Mouse (Mus musculus): ENCODE data around the gene Upf3b. TPM values are rescaled to one million over a fixed set of nuclear protein-coding genes. Genes with fewer than 3 reads are reported as not detected.
"Not testable (repeated sequence)": the region's sequence is repeated elsewhere in the genome, so short reads cannot be mapped to it uniquely, and the experiment has no call there.

The Upf3b gene
- polyA plus RNA-seq, 1 experiment from 2014 or later, result 19.4 TPM

DNA sequence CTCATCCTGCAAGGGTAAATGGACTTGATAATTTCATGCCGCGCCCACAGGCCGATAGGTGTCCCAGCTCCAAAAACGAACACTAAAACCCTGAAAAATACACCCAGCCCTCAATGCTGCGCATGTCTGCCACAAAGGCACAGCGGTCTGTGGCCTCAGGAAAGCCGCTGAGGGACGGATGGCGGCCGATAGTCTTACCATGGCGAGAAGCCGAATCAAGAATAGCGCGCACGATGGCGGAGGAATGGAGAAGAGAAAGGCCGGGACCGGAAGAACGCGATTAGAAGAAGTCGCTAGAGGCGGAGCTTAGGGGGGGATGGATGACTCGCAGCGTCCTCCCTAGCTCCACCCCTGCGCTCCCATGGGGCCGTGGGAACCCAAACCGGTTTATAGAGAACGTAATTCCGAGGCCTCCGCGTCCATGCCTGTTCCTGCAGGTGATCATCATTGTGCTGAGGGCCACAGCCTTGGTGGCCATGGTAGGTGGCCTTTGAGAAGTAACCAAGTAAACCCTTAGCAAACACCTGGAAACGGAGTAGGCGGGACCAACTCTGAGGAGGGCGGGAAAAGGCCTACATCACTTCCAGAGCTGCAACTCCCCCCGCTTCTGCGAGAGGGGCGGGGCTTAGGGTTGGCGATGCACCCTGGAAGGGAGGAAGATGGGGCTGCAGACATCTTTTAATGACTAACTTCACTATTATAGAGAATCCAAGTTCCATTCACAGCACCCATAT lies 25.0 kb downstream of the Upf3b start, which contains the start of gene Rpl39:
Gene Rpl39 (minus strand): TSS at position 476 of the 734 bp plus-strand sequence.
- H3K4me2 ChIP-seq (ENCODE audit: low read depth, low read length), result peak within 1 kb of the TSS; percentile 68
- ATAC-seq (ENCODE audit: insufficient read depth, low FRiP score), result peak; percentile 95
- H3K4me1 ChIP-seq (ENCODE audit: control insufficient read depth, insufficient read depth, low read length), result no peaks in the 10 kb centered on the region
- no peaks in the 10 kb centered on the region for H3K27me3 ChIP-seq (ENCODE audit: control insufficient read depth, insufficient read depth, low read length)
- H3K27ac ChIP-seq (ENCODE audit: low read length), result peak within 1 kb of the TSS; percentile 93
- H3K9ac ChIP-seq (ENCODE audit: low read length), result peak within 1 kb of the TSS; percentile 78
- H3K9me3 ChIP-seq (replicated peaks; ENCODE audit: control insufficient read depth, low read length), result no peaks in the 10 kb centered on the region
- peaks cover 4% of the 10 kb centered on the region; the same call in 1 of the 2 replicates for H3K36me3 ChIP-seq (ENCODE audit: control insufficient read depth, insufficient read depth, low read length)
- 11% methylated on average over 38 of the region's 38 CpGs for WGBS
- peak within 1 kb of the TSS; percentile 65 for H3K4me3 ChIP-seq (replicated peaks; ENCODE audit: low read length)

DNA sequence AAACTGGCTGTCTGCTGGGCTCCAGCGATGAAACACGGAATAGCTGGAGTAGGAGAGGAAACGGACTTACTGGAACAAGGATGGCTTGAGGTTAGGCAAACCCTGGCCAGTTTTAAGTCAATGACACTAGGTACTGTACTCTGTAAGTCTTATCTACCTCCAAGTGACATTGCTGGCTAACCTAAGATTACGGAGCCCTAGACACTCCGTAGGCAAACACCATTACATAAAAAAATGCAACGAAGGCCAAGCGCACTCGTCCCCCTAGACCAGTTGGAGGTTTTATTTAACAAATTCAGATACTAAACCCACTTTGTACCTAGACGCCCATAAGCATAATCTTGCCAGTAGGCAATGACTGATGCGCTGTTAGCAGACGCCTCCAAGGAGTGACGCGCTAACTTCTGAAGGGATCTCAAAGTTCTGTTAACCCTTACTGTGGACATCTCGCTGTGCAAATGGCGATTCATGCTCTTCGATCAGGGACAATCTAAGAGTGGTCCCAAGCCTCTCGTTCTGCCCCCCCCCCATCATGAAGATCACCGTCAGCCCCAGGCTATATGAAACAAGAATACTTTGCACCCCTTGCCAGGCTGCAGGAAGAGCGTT lies 25.7 kb downstream of the Upf3b start:
- H3K36me3 ChIP-seq (ENCODE audit: control insufficient read depth, insufficient read depth, low read length), result peaks cover 4% of the 10 kb centered on the region; the same call in 1 of the 2 replicates
- peak overlapping the region; percentile 65 for H3K4me3 ChIP-seq (replicated peaks; ENCODE audit: low read length)
- WGBS, result 12% methylated on average over 19 of the region's 19 CpGs
- H3K4me1 ChIP-seq (ENCODE audit: control insufficient read depth, insufficient read depth, low read length), result no peaks in the 10 kb centered on the region
- H3K4me2 ChIP-seq (ENCODE audit: low read depth, low read length), result peak overlapping the region; percentile 68
- H3K9me3 ChIP-seq (replicated peaks; ENCODE audit: control insufficient read depth, low read length), result no peaks in the 10 kb centered on the region
- peak overlapping the region; percentile 78 for H3K9ac ChIP-seq (ENCODE audit: low read length)
- peak overlapping the region; percentile 93 for H3K27ac ChIP-seq (ENCODE audit: low read length)
- ATAC-seq (ENCODE audit: insufficient read depth, low FRiP score), result 0 out of 2 replicates have a peak, but pooled peaks have one; percentile 21
- no peaks in the 10 kb centered on the region for H3K27me3 ChIP-seq (ENCODE audit: control insufficient read depth, insufficient read depth, low read length)

DNA sequence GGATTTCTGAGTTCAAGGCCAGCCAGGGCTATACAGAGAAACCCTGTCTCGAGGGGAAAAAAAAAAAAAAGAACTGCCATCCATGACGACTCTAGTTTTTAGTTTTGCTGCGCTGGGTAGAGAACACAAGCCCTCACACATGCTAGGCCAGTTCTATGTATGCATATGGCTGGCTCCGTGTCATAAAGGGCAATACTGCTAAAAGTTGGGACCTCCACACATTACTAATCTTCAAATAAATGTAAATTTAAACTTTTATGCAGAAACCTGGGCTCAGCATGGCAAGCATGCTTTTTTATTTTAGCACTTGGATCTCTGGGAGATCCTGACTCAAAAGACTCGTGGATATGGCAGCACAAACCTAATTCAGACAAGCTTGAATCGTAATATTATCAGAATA lies 28.9 kb downstream of the Upf3b start:
- Histone ChIP-seq H3K4me2 (ENCODE audit: low read depth, low read length) (no peak overlapping the region), H3K4me3 (replicated peaks; ENCODE audit: low read length) (no peak overlapping the region), H3K36me3 (ENCODE audit: control insufficient read depth, insufficient read depth, low read length) (peaks cover 4% of the 10 kb centered on the region; the same call in 1 of the 2 replicates), H3K9me3 (replicated peaks; ENCODE audit: control insufficient read depth, low read length) (no peaks in the 10 kb centered on the region), H3K27ac (ENCODE audit: low read length) (no peak overlapping the region), H3K4me1 (ENCODE audit: control insufficient read depth, insufficient read depth, low read length) (no peaks in the 10 kb centered on the region), H3K9ac (ENCODE audit: low read length) (no peak overlapping the region), H3K27me3 (ENCODE audit: control insufficient read depth, insufficient read depth, low read length) (no peaks in the 10 kb centered on the region)
- ATAC-seq (ENCODE audit: insufficient read depth, low FRiP score), result no peak
- WGBS, result 56% methylated on average over 6 of the region's 6 CpGs

DNA sequence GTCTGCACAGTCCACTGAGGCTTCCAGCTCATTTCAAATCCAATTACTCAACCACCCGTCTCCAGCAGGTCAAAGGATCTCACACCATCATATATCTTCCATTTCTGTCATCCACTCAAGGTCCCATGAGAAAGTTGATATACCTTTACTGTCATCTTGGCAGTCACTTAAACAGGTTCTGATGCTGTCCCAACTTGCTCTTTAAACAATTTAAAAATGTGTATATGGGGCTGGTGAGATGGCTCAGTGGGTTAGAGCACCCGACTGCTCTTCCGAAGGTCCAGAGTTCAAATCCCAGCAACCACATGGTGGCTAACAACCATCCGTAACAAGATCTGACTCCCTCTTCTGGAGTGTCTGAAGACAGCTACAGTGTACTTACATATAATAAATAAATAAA lies 29.8 kb downstream of the Upf3b start:
- H3K4me1 ChIP-seq (ENCODE audit: control insufficient read depth, insufficient read depth, low read length); H3K27ac ChIP-seq (ENCODE audit: low read length); H3K27me3 ChIP-seq (ENCODE audit: control insufficient read depth, insufficient read depth, low read length); ATAC-seq (ENCODE audit: insufficient read depth, low FRiP score); H3K9ac ChIP-seq (ENCODE audit: low read length); H3K36me3 ChIP-seq (ENCODE audit: control insufficient read depth, insufficient read depth, low read length); H3K4me2 ChIP-seq (ENCODE audit: low read depth, low read length); H3K9me3 ChIP-seq (replicated peaks; ENCODE audit: control insufficient read depth, low read length); H3K4me3 ChIP-seq (replicated peaks; ENCODE audit: low read length): not testable (repeated sequence)
- 62% methylated on average over 3 of the region's 4 CpGs for WGBS

DNA sequence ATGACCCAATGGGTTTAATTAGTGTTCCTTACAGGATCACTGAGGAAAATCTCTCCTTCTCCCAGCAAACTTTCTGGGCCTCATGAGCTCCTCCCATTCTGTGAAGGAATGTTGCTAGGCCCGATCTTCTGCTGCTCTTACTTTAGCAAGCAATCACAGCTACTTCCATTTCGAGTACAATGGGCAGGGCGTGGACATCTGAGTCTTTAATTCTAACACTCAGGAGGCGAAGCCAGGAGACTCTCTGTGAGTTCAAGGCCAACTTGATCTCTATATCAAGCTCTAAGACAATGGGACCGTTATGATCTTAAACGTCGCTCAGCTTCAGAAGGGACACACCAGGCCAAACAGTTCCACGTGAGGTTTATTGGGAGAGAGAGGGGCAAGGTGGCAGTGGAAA lies 33.5 kb downstream of the Upf3b start:
- no peaks in the 10 kb centered on the region for H3K4me1 ChIP-seq (ENCODE audit: control insufficient read depth, insufficient read depth, low read length)
- H3K27me3 ChIP-seq (ENCODE audit: control insufficient read depth, insufficient read depth, low read length), result no peaks in the 10 kb centered on the region
- H3K4me3 ChIP-seq (replicated peaks; ENCODE audit: low read length), result no peak overlapping the region
- peaks cover 3% of the 10 kb centered on the region; the same call in 1 of the 2 replicates for H3K36me3 ChIP-seq (ENCODE audit: control insufficient read depth, insufficient read depth, low read length)
- H3K9me3 ChIP-seq (replicated peaks; ENCODE audit: control insufficient read depth, low read length), result no peaks in the 10 kb centered on the region
- WGBS, result 57% methylated on average over 8 of the region's 8 CpGs
- H3K27ac ChIP-seq (ENCODE audit: low read length), result no peak overlapping the region
- no peak for ATAC-seq (ENCODE audit: insufficient read depth, low FRiP score)
- no peak overlapping the region for H3K4me2 ChIP-seq (ENCODE audit: low read depth, low read length)
- H3K9ac ChIP-seq (ENCODE audit: low read length), result no peak overlapping the region

DNA sequence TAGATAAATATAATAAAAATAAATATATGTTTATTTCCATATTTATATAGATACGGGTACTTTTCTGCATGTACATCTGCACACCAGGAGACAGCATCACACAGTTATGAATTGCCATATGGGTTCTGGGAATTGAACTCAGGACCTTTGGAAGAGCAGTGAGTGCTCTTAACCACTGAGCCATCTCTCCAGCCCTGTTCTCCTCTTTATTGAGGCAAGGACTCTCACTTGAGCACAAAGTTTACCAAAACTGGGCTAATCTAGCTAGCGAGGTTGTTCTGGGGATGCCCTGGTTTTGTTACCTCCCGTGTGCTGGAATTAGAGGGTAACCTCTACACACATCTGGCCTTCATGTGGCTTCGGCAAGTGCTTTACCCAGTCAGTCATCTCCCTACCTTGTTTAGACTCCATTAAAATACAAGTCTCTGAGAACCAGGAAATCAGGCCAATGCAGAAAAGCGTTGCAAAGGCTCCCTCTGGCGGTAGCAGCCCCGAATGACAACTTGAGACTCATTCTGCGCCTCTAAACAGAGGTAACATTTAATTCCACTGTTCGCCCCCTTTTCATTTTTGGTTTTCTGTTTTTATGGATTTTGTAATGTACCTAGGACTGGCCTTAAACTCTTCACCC lies 35.7 kb downstream of the Upf3b start:
- no peak for ATAC-seq (ENCODE audit: insufficient read depth, low FRiP score)
- 35% methylated on average over 9 of the region's 9 CpGs for WGBS
- no peak overlapping the region for H3K4me3 ChIP-seq (replicated peaks; ENCODE audit: low read length)
- H3K9ac ChIP-seq (ENCODE audit: low read length), result no peak overlapping the region
- no peaks in the 10 kb centered on the region for H3K4me1 ChIP-seq (ENCODE audit: control insufficient read depth, insufficient read depth, low read length)
- H3K9me3 ChIP-seq (replicated peaks; ENCODE audit: control insufficient read depth, low read length), result no peaks in the 10 kb centered on the region
- H3K4me2 ChIP-seq (ENCODE audit: low read depth, low read length), result no peak overlapping the region
- H3K36me3 ChIP-seq (ENCODE audit: control insufficient read depth, insufficient read depth, low read length), result no peaks in the 10 kb centered on the region
- H3K27ac ChIP-seq (ENCODE audit: low read length), result no peak overlapping the region
- H3K27me3 ChIP-seq (ENCODE audit: control insufficient read depth, insufficient read depth, low read length), result no peaks in the 10 kb centered on the region

DNA sequence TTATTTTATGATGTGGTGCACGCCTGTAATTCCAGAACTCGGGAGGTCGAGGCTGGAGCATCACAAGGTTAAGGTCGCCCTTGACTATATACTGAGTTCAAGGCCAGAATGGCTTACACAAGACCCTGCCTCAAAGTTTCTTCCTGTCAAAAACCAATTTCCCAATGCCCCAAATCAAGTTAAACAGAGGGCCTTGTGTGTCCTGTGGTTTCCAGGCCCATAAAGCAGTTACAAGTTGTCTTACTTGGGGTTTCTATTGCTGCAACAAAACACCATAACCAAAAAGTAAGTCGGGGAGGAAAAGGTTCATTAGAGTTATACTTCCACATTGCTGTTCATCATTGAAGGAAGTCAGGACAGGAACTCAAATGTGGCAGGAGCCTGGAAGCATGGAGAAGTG lies 41.4 kb downstream of the Upf3b start:
- WGBS, result 70% methylated on average over 5 of the region's 5 CpGs
- H3K27ac ChIP-seq (ENCODE audit: low read length), result no peak overlapping the region
- H3K4me2 ChIP-seq (ENCODE audit: low read depth, low read length), result no peak overlapping the region
- no peaks in the 10 kb centered on the region for H3K27me3 ChIP-seq (ENCODE audit: control insufficient read depth, insufficient read depth, low read length)
- ATAC-seq (ENCODE audit: insufficient read depth, low FRiP score), result no peak
- no peaks in the 10 kb centered on the region for H3K9me3 ChIP-seq (replicated peaks; ENCODE audit: control insufficient read depth, low read length)
- H3K4me3 ChIP-seq (replicated peaks; ENCODE audit: low read length), result no peak overlapping the region
- H3K36me3 ChIP-seq (ENCODE audit: control insufficient read depth, insufficient read depth, low read length), result no peaks in the 10 kb centered on the region
- H3K9ac ChIP-seq (ENCODE audit: low read length), result no peak overlapping the region
- no peaks in the 10 kb centered on the region for H3K4me1 ChIP-seq (ENCODE audit: control insufficient read depth, insufficient read depth, low read length)

DNA sequence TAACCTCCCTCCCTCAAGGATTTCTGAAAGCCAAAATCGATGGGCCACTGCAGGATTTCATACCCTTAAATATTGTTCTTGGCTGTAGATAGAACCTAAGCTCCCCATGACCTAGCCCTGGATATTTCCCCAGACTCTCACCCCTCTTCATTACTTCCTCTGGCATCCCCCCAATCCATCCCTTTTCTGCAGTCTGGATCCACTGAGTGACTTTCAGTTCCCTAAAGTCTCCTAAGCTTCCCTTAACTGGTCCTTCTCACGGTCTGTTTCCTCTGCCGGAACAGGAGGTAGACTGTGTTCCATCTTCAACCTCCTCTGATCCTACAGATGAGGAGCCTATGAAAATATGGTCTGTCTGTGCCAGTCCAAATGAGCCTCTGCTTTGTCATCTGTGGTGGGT lies 42.8 kb downstream of the Upf3b start:
- WGBS, result 81% methylated on average over 3 of the region's 3 CpGs
- ATAC-seq (ENCODE audit: insufficient read depth, low FRiP score), result no peak
- no peaks in the 10 kb centered on the region for H3K27me3 ChIP-seq (ENCODE audit: control insufficient read depth, insufficient read depth, low read length)
- H3K9ac ChIP-seq (ENCODE audit: low read length), result no peak overlapping the region
- no peak overlapping the region for H3K4me2 ChIP-seq (ENCODE audit: low read depth, low read length)
- no peaks in the 10 kb centered on the region for H3K9me3 ChIP-seq (replicated peaks; ENCODE audit: control insufficient read depth, low read length)
- no peak overlapping the region for H3K27ac ChIP-seq (ENCODE audit: low read length)
- no peak overlapping the region for H3K4me3 ChIP-seq (replicated peaks; ENCODE audit: low read length)
- no peaks in the 10 kb centered on the region for H3K4me1 ChIP-seq (ENCODE audit: control insufficient read depth, insufficient read depth, low read length)
- H3K36me3 ChIP-seq (ENCODE audit: control insufficient read depth, insufficient read depth, low read length), result no peaks in the 10 kb centered on the region

DNA sequence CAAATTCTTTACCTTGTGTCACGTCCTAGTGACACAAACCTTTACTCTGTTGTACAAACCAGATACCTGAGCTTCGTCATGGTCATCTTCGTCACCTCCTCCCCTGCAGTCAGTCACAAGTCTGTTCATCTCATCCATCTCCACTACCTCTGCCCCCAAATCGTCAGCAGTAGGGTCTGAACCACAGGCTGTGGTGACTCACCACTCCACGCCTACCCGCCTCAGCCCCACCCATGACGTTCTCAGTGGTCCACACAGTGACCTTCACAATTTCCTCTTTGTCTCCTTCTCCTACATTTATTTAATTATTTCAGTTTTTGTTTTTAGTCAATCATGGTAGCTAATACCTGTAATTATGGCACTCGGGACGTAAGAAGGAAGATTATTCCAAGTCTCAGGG lies 46.2 kb downstream of the Upf3b start:
- Histone ChIP-seq H3K4me2 (ENCODE audit: low read depth, low read length) (no peak overlapping the region), H3K36me3 (ENCODE audit: control insufficient read depth, insufficient read depth, low read length) (no peaks in the 10 kb centered on the region), H3K9ac (ENCODE audit: low read length) (no peak overlapping the region), H3K27me3 (ENCODE audit: control insufficient read depth, insufficient read depth, low read length) (no peaks in the 10 kb centered on the region), H3K4me1 (ENCODE audit: control insufficient read depth, insufficient read depth, low read length) (no peaks in the 10 kb centered on the region), H3K9me3 (replicated peaks; ENCODE audit: control insufficient read depth, low read length) (no peaks in the 10 kb centered on the region), H3K4me3 (replicated peaks; ENCODE audit: low read length) (no peak overlapping the region), H3K27ac (ENCODE audit: low read length) (no peak overlapping the region)
- ATAC-seq (ENCODE audit: insufficient read depth, low FRiP score), result no peak
- WGBS, result 70% methylated on average over 9 of the region's 9 CpGs

Data from stomach, embryonic 16.5 days (tissue).